In genomic region chr11:62537590-62537989, GRCm38 (mm10) we compare ENCODE assay signal across 8 mouse cellular contexts. TPM values are rescaled to one million over a fixed set of nuclear protein-coding genes. Genes with fewer than 3 reads are reported as not detected.
A peak's percentile ranks its signal among the peaks of the same experiment; 100 is the strongest.
DNase-seq lines count a peak whose midpoint lies in the region; ATAC-seq and TF ChIP-seq lines count a peak whose summit lies in the region.

No protein-coding gene starts in this region.

- no peaks in the 10 kb centered on the region for H3K36me3 ChIP-seq in heart, postnatal 0 days (replicated peaks; ENCODE audit: control insufficient read depth, insufficient read depth, low read length)
- H3K36me3 ChIP-seq in hindbrain, embryonic 14.5 days (replicated peaks; ENCODE audit: control insufficient read depth, insufficient read depth): peaks cover 18% of the 10 kb centered on the region
- H3K36me3 ChIP-seq in midbrain, embryonic 15.5 days (replicated peaks): 0 out of 2 replicates have a peak, but pooled peaks cover 8% of the 10 kb centered on the region

- H3K9me3 ChIP-seq in heart, postnatal 0 days (replicated peaks; ENCODE audit: control insufficient read depth, low read length): no peaks in the 10 kb centered on the region
- H3K9me3 ChIP-seq in hindbrain, embryonic 14.5 days (ENCODE audit: control insufficient read depth, low read length): no peaks in the 10 kb centered on the region
- no peaks in the 10 kb centered on the region for H3K9me3 ChIP-seq in midbrain, embryonic 15.5 days

- peak; percentile 10 for DNase-seq in heart, postnatal 0 days (ENCODE audit: low spot score)
- no peak for DNase-seq in heart, postnatal 36 days
- peak; percentile 41 for DNase-seq in R1 (ENCODE audit: low read depth, low spot score)
- DNase-seq in hindbrain, embryonic 14.5 days (ENCODE audit: low spot score): peak; percentile 47
- DNase-seq in thymus, postnatal 25 days: no peak
- DNase-seq in c-Kit-positive CD71-positive TER-119-positive erythroid progenitor cells, embryonic 14.5 days (ENCODE audit: low spot score): no peak
- no peak for DNase-seq in heart, adult 18-20 months

- no peak for TF ChIP-seq CTCF in heart, postnatal 0 days (IDR thresholded peaks at IDR 0.05; ENCODE audit: low read depth)

- H3K27ac ChIP-seq in heart, postnatal 0 days (ENCODE audit: low read depth): no peak overlapping the region
- 0 out of 2 replicates have a peak overlapping the region, but pooled peaks have one; percentile 24 for H3K27ac ChIP-seq in hindbrain, embryonic 14.5 days
- 0 out of 2 replicates have a peak overlapping the region, but pooled peaks have one; percentile 12 for H3K27ac ChIP-seq in midbrain, embryonic 15.5 days

- intact Hi-C loops in heart, postnatal 36 days (cut with DNase I): loop anchor here (5.0 kb wide), 1 partner anchor 80 kb away; the partner anchor contains the start of genes Ncor1 and Pigl

- no peak for ATAC-seq in heart, postnatal 0 days (ENCODE audit: insufficient read depth, low read depth)
- ATAC-seq in hindbrain, embryonic 14.5 days (ENCODE audit: low FRiP score): no peak
- ATAC-seq in midbrain, embryonic 15.5 days (replicated peaks): no peak

- H3K4me2 ChIP-seq in heart, postnatal 0 days (ENCODE audit: low read depth, low read length): peak overlapping the region; percentile 90; the same call in 1 of the 2 replicates
- H3K4me2 ChIP-seq in hindbrain, embryonic 14.5 days (replicated peaks): peak overlapping the region; percentile 62
- H3K4me2 ChIP-seq in midbrain, embryonic 15.5 days: peak overlapping the region; percentile 83

- H3K4me1 ChIP-seq in heart, postnatal 0 days (ENCODE audit: control insufficient read depth, insufficient read depth): peaks cover 9% of the 10 kb centered on the region; the same call in 1 of the 2 replicates
- peaks cover 15% of the 10 kb centered on the region; the same call in 1 of the 2 replicates for H3K4me1 ChIP-seq in hindbrain, embryonic 14.5 days (replicated peaks; ENCODE audit: control insufficient read depth, insufficient read depth, low read length)
- H3K4me1 ChIP-seq in midbrain, embryonic 15.5 days: peaks cover 16% of the 10 kb centered on the region

- 0 out of 2 replicates have a peak overlapping the region, but pooled peaks have one; percentile 85 for H3K4me3 ChIP-seq in heart, postnatal 0 days (ENCODE audit: low read depth, low read length)
- H3K4me3 ChIP-seq in hindbrain, embryonic 14.5 days (replicated peaks; ENCODE audit: low read length): peak overlapping the region; percentile 87
- H3K4me3 ChIP-seq in midbrain, embryonic 15.5 days: peak overlapping the region; percentile 94

- no peak overlapping the region for H3K9ac ChIP-seq in heart, postnatal 0 days (replicated peaks; ENCODE audit: low read depth, low read length)
- H3K9ac ChIP-seq in hindbrain, embryonic 14.5 days: peak overlapping the region; percentile 96
- 0 out of 2 replicates have a peak overlapping the region, but pooled peaks have one; percentile 31 for H3K9ac ChIP-seq in midbrain, embryonic 15.5 days

- WGBS in heart, postnatal 0 days: 50% methylated on average over 7 of the region's 7 CpGs
- WGBS in hindbrain, embryonic 14.5 days: 19% methylated on average over 7 of the region's 7 CpGs
- 18% methylated on average over 7 of the region's 7 CpGs for WGBS in midbrain, embryonic 15.5 days

- TF ChIP-seq EP300 in heart, postnatal 0 days (IDR thresholded peaks at IDR 0.05; ENCODE audit: low read depth): no peak

- H3K27me3 ChIP-seq in heart, postnatal 0 days (ENCODE audit: control insufficient read depth, insufficient read depth, low read length): no peaks in the 10 kb centered on the region
- no peaks in the 10 kb centered on the region for H3K27me3 ChIP-seq in hindbrain, embryonic 14.5 days (ENCODE audit: control insufficient read depth, insufficient read depth, low read length)
- H3K27me3 ChIP-seq in midbrain, embryonic 15.5 days (replicated peaks): no peaks in the 10 kb centered on the region

RNA-seq across cellular contexts. Expression of gene Cenpv, which starts 1.5 kb away (rescaled TPM):
- total RNA-seq in heart, postnatal 0 days (2014; rRNA removed; ENCODE audit: low replicate concordance): 19.1 and 111 TPM in 2 replicates
- polyA plus RNA-seq in heart, postnatal 0 days (2015; fragmentation: Nextera tagmentation; extraction: Ambion mirVana): 13.1 and 14.6 TPM in 2 replicates
- total RNA-seq in heart, postnatal 36 days (2021): 10 to 100 TPM; 22.8 to 25.0 TPM
- 63.8 and 64.8 TPM in 2 replicates for polyA plus RNA-seq in hindbrain, embryonic 14.5 days (2014; fragmentation: Nextera tagmentation; extraction: Ambion mirVana)
- 67.0 and 67.3 TPM in 2 replicates for polyA plus RNA-seq in midbrain, embryonic 15.5 days (2015; fragmentation: Nextera tagmentation; extraction: Ambion mirVana)
- 10 to 100 TPM; 19.5 to 25.5 TPM for total RNA-seq in heart, adult 18-20 months (2021)

RNA-seq across cellular contexts. Expression of gene Ubb, which starts 13.4 kb away (rescaled TPM):
- 704 and 828 TPM in 2 replicates for total RNA-seq in heart, postnatal 0 days (2014; rRNA removed; ENCODE audit: low replicate concordance)
- 1,871 and 2,053 TPM in 2 replicates for polyA plus RNA-seq in heart, postnatal 0 days (2015; fragmentation: Nextera tagmentation; extraction: Ambion mirVana)
- total RNA-seq in heart, postnatal 36 days (2021): 100 to 1,000 TPM; 708 to 720 TPM
- polyA plus RNA-seq in hindbrain, embryonic 14.5 days (2014; fragmentation: Nextera tagmentation; extraction: Ambion mirVana): 4,396 and 4,426 TPM in 2 replicates
- polyA plus RNA-seq in midbrain, embryonic 15.5 days (2015; fragmentation: Nextera tagmentation; extraction: Ambion mirVana): 4,689 and 4,874 TPM in 2 replicates
- 100 to 1,000 TPM; 599 to 655 TPM for total RNA-seq in heart, adult 18-20 months (2021)

RNA-seq across cellular contexts. Expression of gene Trpv2, which starts 36.7 kb away (rescaled TPM):
- total RNA-seq in heart, postnatal 0 days (2014; rRNA removed; ENCODE audit: low replicate concordance): 6.4 and 7.7 TPM in 2 replicates
- polyA plus RNA-seq in heart, postnatal 0 days (2015; fragmentation: Nextera tagmentation; extraction: Ambion mirVana): 2.6 and 3.0 TPM in 2 replicates
- 1 to 10 TPM; 2.8 to 2.9 TPM for total RNA-seq in heart, postnatal 36 days (2021)
- 22.6 and 28.2 TPM in 2 replicates for polyA plus RNA-seq in hindbrain, embryonic 14.5 days (2014; fragmentation: Nextera tagmentation; extraction: Ambion mirVana)
- 35.8 and 38.8 TPM in 2 replicates for polyA plus RNA-seq in midbrain, embryonic 15.5 days (2015; fragmentation: Nextera tagmentation; extraction: Ambion mirVana)
- 1 to 10 TPM; 3.0 TPM for total RNA-seq in heart, adult 18-20 months (2021)

Comparison
In these comparisons a context has a peak if more than half of its experiments do, and no peak if none do; other contexts are left out.
1. DNase-seq: peak in heart, postnatal 0 days (single experiment), R1 (single experiment) and hindbrain, embryonic 14.5 days (single experiment); none in heart, postnatal 36 days (0 of 2), thymus, postnatal 25 days (single experiment), c-Kit-positive CD71-positive TER-119-positive erythroid progenitor cells, embryonic 14.5 days (single experiment) and heart, adult 18-20 months (0 of 2).
2. Peak in every context shown above with its lines, with median percentiles within 50 percentile points of each other: H3K4me2 ChIP-seq and H3K4me3 ChIP-seq.